Mouse (Mus musculus): ENCODE results near the gene Galnt7.

Gene Galnt7

GRCm38 (mm10) chr8:57627946-57628786, 24.7 kb downstream of the Galnt7 start:
- DNase-seq = no peak

DNA sequence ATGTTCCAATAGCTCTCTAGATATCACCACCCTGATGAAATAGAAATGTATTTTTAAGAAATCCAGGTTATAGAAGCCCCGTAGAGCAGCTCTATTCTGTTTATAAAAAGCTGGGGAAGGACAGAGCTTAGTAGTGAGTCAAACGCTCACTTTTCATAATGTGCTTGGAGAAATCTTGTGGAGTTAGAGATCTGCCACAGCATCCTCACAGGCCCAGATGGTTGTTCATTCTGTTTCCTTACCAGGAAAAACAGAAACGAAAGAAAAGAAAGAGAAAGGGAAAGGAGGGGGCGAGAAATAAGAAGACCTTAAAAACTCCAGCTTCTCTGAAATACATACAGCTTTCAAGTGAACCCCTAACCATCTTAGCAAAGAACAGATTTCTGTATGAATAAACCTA, 28.9 kb downstream of the Galnt7 start:
- no peak for DNase-seq

DNA sequence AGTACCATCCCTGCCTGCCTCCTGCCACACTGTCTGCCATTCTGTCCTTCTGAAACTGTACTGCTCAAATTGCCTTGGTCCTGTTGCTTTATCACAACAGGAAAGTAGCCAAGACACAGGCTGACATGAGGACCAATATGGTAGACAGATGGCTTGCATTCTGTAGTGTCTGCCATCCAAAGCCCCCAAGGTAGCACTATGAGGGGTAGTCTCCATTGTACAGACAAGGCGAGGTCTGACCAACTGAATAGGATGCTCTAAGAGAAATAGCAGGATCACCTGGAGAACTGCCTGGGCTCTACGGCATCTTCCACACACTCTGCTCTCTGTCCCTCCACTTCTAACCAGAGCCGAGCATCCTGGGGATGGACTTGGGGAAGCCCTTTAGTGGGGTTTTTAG, 29.8 kb downstream of the Galnt7 start:
- DNase-seq = no peak

- no peak for DNase-seq
Measured at GRCm38 (mm10) chr8:57616965-57617364, 35.9 kb downstream of the Galnt7 start.

DNA sequence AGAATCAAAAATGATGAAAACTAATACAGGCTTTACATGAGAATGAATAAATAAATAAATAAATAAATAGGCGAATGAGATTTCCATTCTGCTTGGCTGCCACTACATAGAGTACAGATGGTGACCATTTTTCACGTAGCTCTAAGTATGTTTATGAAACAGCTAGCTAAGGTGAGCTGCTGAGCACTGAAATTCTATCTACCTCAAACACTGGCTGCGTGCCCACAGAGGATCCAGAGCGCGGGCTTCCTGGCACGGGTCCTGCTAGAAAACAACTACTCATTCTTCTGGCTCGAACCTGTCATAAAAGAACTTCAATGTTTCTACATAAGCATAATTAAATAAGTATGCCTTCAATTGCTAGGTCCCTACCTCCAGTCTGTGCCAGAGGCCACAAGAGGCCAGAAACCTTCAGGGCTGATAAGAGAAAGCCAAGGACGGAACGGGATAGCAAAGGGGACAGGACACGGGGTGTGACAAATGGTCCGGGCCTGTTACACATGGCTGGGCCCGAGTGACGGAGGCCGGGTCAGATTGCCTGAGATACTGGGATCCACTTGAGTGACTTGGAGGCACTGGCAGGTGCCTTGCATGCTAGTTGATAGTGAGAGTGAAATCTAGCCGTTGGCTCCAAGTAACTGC, 37.7 kb downstream of the Galnt7 start:
- DNase-seq = no peak

DNA sequence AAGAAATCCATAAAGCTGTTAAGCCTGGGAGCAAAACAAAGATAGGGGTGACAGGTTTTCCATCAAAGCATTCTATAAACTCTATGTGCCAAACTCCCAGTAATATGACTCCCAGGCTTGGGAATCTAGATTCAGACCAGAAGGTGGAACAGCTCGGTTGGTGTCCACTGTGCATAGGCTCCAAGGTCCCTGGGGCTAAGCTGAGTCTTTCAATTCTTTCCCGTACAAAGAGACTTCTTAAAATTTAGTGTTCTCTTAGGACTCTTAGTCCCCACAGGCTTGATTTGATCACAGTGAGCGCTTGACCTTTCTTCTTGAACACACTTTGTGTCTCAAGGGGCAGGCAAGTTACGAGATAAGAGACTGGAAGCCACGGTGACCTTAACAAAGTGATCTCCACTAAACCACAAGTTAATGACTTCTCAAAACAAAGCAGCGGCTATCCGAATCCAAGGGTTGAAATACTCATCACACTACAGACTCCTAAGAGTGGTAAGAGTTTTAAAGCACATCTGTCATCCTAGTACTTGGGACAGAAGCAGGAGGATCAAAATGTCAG, 41.3 kb downstream of the Galnt7 start:
- no peak for DNase-seq

DNA sequence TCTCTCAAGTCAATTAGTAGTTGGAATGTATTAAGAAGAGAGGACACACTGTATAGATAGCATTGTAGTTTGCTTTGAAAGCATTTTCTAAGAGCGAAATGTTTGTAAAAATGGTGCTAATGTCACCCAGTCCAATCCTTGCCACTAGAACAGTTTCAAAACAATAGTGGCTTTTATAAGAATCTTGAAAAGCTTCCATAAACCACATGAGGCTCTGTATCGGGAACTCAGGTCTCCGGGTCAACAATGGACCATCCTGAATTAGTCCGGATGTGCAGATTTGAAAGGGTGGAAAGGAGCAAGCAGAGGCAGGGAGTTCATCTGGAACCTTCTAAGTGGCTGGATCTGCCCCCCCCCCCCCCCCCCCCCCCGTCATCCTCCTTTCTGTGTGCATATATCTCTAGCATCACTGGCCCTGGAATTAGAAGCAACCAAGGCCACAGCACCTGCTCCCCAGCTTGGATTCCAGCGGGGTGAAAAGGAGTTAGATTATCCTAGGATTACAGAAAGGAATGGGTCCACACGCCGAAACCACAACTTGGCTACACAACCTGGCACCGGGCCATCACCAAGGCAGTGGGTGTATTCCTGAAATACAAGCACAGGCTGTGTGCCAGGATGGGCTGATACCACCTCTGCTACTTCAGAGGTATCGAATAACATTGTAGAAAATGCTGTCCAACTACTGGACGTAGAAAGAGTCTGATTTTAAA, 42.0 kb downstream of the Galnt7 start:
- no peak for DNase-seq

- DNase-seq = no peak
Measured at GRCm38 (mm10) chr8:57602511-57602910, 50.3 kb downstream of the Galnt7 start.

- no peak for DNase-seq
Measured at GRCm38 (mm10) chr8:57601987-57602418, 50.8 kb downstream of the Galnt7 start.

GRCm38 (mm10) chr8:57599813-57600555, 52.8 kb downstream of the Galnt7 start:
- DNase-seq = no peak

DNA sequence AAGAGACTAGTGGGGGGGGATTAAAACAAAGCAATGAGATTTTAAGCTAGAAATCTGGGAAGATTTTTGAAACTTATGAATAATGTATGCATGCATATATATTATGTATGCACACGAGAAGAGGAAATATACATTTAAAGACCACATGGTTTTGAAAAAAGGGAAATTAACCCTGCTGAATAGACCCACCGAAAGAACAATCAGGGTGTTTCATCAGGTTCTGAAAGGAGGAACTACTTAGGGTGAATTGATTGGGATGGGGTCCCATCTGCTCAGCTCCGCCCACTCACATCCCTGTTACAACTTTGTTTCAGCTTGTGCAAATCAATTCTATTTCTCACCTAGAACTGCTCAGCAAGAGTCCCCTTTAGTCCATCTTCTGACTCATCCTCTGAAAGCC, 57.0 kb downstream of the Galnt7 start:
- no peak for DNase-seq

DNA sequence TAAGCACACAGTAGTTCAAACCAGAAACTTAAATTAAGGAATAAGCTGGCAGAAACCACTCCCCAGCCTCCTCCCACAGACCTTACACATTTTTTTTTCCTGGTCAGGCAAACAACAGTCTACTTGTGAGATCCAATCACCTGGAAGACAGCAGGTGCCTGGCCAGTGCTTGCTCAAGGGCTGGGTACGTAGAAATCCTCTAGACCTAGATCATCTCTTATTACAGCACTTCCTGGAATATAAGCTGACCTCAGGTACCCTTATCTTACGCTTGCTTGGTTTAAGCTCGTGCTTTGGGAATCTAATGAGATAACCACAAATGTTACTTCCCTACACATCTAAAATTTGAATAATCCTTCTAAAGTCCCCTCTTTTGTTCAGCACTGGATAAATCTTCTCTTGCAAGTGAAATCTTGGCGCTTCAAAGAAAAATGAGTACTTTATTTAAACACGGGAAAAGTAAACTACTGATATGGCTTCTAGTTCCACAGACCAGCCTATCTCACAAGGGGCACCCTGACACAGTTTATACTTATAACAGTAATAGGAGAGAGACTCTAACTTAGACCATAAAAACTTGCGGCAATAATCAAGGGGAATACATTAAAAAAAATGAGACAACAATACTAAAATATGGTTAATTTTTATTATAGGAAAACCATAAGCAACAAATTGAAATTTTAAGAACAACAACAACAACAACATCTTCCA, 58.5 kb downstream of the Galnt7 start:
- no peak for DNase-seq

GRCm38 (mm10) chr8:57592604-57593003, 60.2 kb downstream of the Galnt7 start:
- DNase-seq = peak; percentile 20 to 27

GRCm38 (mm10) chr8:57591681-57592080, 61.2 kb downstream of the Galnt7 start:
- no peak for DNase-seq

DNA sequence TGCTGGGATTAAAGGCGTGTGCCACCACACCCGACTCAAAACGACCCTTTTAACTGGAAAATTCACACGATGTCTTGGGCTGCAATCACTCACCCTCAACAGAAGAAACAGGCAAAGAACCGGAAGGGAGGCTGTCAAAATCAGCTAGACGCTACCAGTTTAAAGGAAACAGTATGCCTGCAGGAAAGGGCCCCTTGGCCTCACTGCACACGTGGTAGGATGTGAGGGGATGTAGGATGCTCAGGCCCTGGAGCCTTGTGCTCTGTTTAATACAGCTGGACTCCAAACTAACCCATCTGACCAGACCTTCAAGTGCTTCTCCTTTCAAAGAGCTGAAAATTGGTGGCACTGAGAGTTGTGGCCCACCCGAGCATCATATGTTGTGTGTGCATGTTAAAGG, 62.8 kb downstream of the Galnt7 start:
- peak; percentile 36 to 53 for DNase-seq

DNA sequence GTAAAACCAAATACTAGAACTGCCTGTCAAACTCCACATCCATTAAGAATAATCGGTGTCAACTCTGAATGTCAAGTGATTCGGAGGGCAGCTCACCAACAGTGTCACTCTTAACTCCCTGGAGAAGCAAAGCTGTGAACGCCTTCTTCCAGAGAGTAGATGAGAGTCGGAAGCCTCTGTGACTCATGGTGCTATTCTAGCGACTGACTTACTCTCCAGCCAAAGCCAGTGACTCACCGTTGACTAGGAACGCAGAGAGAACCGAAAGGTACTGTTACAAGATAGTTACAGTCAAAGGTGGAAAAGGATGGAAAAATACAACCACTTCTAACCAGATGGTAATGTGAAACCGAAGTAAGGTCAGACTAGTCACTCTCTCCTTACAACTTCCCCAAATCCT, 63.7 kb downstream of the Galnt7 start:
- no peak for DNase-seq

DNA sequence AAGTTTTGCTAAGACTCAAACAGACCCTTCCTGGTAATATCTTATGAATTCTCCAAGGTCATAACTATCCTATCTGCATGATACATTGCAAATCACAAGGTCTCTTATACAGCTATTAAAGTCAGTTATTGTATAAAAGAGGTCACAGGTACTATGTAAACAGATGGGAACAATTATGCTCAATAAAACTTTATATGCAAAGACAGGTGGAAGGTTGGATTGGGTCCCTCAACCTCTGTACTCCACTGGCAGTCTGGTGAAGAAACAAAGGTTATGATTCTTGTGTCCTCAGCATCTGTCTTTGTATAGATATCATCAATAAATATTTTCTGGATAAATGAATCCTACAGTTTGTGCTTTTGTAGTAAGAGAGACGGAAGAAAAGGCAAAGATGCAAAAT, 64.2 kb downstream of the Galnt7 start:
- DNase-seq = no peak

DNA sequence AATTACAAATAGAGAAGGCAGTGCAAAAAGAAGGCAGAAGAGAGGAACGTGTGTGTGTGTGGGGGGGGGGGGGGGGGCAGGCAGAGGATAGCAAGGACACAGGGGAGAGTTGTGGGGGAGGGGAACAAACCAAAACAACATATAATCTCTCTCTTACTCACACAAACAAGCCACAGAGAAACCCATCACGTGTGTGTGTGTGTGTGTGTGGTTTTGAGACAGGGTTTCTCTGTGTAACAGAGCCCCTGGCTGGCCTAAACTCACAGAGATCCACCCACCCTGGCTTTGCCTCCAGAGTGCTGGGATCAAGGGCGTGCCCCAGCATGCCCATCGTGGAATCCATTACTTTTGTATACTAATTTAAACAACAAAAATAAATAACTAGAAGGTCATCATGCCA, 66.2 kb downstream of the Galnt7 start:
- no peak for DNase-seq

GRCm38 (mm10) chr8:57585831-57586230, 67.0 kb downstream of the Galnt7 start:
- no peak for DNase-seq

- no peak for DNase-seq
Measured at GRCm38 (mm10) chr8:57585128-57585442, 67.7 kb downstream of the Galnt7 start.

DNA sequence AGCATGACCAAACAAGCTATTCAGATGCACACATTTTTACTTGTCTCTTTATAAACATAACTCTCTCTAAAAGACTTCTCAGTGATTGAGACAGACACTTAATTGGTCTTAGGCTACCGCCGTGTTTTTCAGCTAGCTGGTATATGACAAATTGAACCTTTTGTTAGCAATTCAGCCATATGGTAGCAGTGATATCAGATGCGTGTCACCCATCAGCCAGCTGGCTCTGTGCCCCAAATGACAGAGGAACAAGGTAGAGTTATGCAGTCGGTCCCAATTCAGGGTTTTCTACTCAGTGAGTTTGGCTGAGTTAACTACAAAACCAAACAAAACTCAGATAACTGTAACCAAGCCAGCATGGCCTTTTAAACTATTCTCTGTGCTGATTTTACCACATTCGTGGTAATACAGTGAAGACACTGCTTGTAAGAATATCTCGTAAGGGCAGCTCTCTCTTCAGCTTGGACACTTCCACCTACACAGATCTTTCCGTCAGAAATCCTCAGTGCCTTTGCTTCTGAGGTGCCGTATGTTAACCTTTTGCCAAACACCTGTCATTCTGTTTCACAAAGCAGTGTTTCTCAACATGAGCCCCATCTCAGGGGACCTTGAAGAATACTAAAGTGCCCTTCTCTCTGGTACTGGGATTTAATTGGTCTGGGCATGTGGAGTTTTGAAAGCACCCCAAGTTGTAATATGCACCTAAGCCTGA, 68.3 kb downstream of the Galnt7 start:
- DNase-seq = no peak

DNA sequence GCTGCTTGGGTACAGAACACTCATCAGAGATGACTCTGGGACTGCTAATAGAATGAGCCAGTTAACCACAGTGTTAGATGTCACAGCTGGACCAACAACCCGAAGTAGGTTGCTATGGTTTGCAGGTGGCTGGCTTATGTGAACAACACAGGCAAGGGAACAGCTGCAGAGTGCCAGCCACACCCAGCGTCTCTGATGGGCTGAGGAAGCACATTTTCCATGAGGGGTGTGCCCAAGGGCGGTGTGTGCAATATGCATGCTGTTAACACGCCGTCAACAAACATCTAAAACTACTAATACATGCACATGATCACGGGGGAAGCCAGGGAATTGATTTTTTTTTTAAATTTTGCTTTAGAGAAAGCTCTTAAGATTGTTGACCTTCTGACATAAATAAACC, 73.0 kb downstream of the Galnt7 start:
- peak; percentile 78 to 92 for DNase-seq

All from thymus, postnatal 36 days (tissue).